Mouse (Mus musculus) urinary bladder, postnatal 10 days (tissue): ENCODE measurements around the gene Fbxl16.

ENCODE experiments used
- DNase-seq: peaks from one replicate; pipeline ENCODE4 v3.0.0; 2022; ENCODE audit warnings: low spot score

The Fbxl16 gene

GRCm38 (mm10) chr17:25842509-25842908 is 33.6 kb downstream of the Fbxl16 start:
- no peak for DNase-seq

DNA sequence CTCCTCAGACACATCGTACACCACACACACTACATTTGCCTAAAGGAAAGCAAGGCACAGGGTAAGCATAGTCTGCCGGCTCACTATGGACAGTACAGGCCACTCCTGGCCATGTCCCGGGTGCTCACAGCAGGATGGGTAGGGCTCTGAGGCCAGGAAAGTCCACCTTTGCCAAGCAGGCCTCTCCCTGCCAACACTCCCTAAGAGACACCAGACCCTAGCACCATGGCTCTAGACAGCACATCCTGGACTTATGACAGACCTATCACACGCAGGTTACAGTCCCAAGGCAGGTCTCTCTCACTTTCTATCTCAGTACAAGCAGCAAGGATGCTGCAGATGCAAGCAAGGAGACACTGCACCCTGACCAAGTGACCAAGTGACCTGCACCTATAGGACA is 34.2 kb downstream of the Fbxl16 start:
- no peak for DNase-seq

DNA sequence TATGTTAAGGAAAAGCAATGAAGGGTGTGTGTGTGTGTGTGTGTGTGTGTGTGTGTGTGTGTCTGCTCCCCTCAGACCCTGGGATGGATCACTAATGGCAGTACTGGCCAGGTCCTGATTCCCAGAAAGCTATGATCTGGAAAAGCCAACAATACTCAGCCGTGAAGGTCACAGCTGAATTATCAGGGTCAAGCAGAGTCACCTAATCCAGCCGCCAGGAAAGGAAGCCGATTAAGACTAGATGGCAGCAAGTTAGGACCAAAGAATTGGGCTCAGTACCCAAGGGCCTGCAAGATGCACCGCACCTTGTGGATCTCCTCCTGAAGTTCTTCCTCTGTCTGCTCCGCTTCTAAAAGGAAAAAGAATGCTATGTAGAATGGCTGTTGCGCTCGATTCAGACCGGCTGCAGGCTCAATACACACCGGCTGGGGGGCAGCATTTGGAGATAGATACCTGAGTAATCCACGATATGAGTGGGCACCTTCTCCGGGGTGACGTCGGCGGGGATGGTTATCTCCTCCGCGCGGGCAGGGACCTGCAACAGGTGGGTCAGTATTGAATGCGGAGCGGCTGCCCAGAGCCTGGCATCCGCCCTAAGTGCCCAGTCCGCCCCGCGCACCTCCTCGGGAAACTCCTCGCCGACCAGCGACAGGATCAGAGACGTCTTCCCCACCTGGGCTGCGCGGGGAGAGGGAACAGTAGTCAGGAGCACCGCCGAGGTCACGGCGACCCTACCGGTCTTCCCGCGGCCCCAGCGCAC is 34.9 kb downstream of the Fbxl16 start:
- no peak for DNase-seq

DNA sequence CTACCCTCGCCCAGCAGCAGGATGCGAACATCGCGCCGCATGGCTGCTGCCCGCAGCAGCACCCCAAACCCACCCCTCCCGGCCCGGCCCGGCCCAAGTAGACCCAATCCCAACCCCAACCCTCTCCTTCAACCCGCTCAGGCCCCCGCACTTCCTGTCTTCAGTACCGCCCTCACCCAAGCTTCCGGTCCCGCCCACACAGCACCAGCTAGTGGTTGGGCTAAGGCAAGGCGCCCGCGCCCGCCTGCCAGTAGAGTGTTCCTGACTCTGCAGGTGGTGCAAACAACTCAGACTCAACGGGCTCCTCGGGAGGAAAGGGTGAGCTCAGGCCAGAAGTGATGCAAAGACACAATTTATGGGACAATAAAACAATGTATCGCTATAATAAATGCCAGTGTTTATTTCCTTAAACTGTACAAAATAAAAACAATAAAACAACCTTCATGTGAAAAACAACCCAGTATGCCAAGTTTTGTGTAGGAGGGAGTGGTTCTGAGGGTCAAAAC is 35.6 kb downstream of the Fbxl16 start, which contains the start of gene Rhot2:
Gene Rhot2, minus strand, starts transcription at position 456 of the 506 bp plus-strand sequence.
- DNase-seq: peak; percentile 85

DNA sequence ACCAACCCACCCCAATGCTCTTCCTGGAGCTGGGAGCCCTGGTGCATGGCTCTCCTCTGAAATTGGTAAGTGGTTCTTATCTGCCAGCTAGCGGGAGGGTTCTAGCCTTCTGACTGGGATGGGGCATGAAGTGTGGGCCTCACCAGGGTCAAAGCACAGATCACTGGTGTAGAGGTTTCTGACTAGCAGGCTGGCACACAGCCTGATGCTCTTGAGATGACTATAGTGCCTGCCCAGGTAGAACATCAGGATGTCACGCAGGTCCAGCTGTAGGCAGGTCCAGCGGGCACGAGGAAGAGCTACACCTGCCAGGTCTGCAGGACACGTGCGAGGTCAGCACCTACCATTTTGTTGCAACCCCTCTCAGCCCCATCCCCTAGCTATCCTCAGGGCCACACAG is 51.3 kb downstream of the Fbxl16 start:
- DNase-seq: no peak

DNA sequence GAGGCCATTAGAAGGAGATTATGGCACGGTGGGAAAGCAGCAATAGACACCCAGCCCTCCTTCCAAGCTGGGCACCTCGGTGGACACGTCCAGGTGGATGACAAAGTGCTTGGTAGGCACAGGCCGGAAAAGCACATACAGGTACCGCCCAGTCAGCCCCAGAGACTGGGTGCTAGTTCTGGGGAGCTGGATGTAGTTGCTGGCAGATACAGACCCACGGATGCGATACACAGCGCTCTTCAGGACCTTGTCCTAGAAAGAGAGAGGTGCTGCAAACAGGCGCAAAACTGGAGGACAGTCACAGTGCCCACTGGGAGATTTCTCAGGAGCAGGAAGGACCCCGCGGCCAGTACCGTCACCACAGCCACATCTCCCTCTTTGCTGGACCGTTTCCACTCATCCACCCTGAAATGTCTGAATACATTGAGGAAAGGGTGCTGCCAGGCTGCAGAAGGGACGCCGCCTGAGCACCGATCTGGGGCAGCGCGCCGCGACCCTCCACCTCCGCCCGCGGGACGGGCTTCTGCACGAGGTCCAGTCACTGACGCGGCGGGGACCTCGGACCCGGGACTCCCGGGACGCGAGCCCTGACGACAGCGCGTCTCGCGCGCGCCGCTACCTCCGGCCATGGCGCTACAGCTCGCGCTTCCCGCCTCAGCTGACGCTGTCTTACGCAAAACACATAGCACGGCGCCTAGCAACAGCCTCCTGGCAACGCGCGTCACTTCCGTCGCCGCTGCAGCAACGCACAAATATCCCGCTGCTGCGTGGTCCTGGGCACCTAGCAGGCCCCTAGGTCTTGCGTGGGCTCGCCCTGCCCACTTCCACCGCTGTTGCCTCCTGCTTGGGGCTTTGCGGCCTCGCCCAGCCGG is 52.2 kb downstream of the Fbxl16 start, which contains the start of gene Wdr90:
Gene Wdr90, minus strand, starts transcription at position 670 of the 872 bp plus-strand sequence.
- peak; percentile 62 for DNase-seq

- no peak for DNase-seq
These were observed 53.1 kb downstream of the Fbxl16 start for GRCm38 (mm10) chr17:25861704-25862612.

GRCm38 (mm10) chr17:25863681-25864080 is 54.8 kb downstream of the Fbxl16 start:
- DNase-seq: no peak

GRCm38 (mm10) chr17:25864311-25864710 is 55.4 kb downstream of the Fbxl16 start:
- no peak for DNase-seq

DNA sequence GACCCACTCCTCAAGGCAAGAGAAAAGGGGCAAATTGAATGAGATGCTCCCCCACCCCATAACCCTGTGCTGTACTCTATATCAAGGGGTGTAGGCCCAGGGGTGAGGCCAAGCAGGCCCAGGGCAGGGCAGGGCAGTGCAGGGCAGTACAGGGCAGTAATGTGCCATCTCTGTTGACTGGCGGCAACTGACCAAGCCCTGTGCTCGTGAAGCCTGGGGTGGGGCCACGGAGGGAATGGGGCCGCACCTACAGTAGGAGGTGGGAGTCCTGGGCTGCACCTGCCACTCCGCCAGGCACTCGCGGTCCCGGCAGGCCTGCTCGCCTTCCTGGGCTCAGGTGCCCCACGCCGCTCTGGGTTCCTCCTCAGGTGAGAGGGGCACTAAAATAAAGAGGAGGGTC is 56.4 kb downstream of the Fbxl16 start:
- no peak for DNase-seq

DNA sequence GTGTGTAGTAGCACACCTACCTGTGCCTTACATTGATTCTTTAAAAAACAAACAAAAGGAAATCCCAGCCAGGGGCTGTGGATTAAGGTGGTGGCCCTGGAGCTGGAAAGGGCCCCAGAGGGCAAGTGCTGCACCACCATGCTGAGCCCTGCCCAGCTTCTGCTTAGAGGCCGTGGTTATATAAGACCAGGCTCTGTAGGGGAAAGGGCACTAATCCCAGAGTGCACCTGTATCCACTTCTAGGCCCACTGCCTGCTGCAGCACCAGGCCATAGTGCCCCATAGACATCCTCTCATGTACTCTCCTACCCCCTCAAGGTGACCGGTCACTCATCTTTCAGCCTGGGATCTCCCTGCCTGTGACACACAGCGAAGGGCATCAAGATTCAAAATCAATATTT is 57.3 kb downstream of the Fbxl16 start:
- DNase-seq: no peak

DNA sequence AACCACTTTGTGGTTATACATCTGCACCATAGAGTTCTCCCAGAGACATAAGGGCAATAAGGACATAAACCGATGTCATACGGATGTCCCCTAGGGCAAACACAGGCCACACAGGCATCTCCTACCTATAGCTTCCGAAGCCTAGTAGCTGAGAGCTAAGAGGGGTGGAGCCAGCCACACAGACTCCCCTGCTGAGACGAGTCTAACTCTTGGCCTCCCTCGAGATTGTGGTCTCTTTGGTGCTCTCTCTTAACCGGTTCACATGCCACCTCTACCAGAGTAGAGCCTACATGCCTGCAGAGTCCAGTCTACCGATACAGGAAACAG is 58.6 kb downstream of the Fbxl16 start:
- DNase-seq: no peak

DNA sequence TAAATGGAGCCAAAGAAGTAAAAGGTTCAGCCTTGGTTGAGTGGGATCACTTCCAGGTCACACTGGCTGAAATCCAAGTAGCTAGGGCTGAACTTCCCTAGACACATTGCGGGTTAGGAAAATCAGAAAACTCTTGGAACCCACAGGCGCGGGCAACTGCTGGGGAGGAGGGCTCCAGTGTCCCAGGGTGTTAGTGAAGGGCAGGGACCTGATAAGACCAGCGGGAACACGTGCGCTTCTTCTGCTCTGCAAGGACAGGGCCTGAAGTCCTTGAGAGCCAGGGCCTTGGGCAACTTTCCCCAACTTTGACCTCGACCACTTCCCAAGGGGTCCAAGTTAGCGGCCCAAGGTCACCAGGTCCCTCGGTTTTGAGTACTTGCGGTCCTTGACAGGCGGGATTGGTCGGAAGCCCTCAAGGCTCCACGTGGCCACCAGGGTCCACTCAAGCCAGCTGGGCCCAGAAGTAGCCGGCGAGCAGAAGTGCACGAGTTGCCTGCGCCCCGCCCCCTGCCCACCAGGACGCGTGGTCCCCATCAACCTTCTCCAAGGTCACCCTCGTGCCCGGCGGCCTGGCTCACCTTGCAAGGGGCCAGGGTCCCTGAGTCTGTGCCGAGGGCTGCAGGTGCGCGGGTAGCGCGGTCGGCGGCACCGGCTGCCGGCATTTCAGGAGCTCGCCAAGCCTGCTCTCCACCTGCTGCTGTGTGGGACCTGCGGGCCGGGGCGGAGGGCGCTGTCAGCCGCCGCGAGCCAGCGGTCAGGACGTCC is 59.1 kb downstream of the Fbxl16 start:
- no peak for DNase-seq

DNA sequence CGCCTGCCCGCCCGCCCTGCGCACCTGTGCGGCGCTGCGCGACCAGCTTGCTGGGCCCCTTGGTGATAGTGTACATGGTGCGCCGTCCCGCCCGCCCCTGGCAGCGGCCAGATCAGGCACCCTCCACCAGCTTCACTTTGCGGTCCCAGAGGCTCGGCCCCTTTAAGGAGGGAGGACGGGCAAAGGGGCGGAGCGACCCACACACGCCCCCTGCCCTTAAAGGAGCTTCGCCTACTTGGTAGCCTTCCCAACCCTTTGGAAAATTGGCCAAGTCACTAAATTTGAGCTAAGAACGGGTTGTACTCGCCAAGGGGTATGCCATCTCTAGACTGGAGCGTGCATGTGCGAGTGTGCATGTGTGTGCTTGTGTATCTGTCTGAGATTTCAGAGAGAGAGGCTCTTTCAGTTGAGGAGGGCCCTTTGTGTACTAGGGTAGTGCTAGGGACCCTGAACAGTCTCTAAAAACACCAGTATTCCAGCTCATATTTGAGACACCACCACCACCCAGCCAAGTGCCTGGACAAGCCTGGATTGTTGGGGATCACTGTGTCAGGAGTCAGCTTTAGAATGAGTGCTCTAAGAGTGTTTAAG is 59.8 kb downstream of the Fbxl16 start, which contains the start of gene Mcrip2:
Gene Mcrip2, minus strand, starts transcription at position 164 of the 591 bp plus-strand sequence.
- no peak for DNase-seq

GRCm38 (mm10) chr17:25869498-25869897 is 60.6 kb downstream of the Fbxl16 start:
- no peak for DNase-seq

- DNase-seq: no peak
These were observed 61.1 kb downstream of the Fbxl16 start for GRCm38 (mm10) chr17:25869954-25870353.
